Mouse (Mus musculus) hindbrain, embryonic 16.5 days (tissue): ENCODE measurements around the gene Sez6l. TPM values are rescaled to one million over a fixed set of nuclear protein-coding genes. Genes with fewer than 3 reads are reported as not detected.
"Not testable (repeated sequence)": the region's sequence is repeated elsewhere in the genome, so short reads cannot be mapped to it uniquely, and the experiment has no call there.

ENCODE experiments used
- ATAC-seq: fragments of 200-750 bp; cut with Nextera tagmentation; 2 replicates; pipeline ENCODE4 v1.8.0; 2017; ENCODE audit warnings: moderate TSS enrichment, moderate library complexity
- H3K27ac ChIP-seq: fragments of 300-500 bp; sonication (generic); 2 replicates; pipeline ENCODE4 v1.5.1; 2014; ENCODE audit warnings: low read depth, mild to moderate bottlenecking, control low read depth, low read length, moderate library complexity
- H3K27me3 ChIP-seq: fragments of 300-500 bp; sonication (generic); replicated peaks from 2 replicates; pipeline ENCODE4 v1.6.1; 2014; ENCODE audit warnings: low read length; ENCODE audit not compliant: control insufficient read depth, insufficient read depth
- H3K36me3 ChIP-seq: fragments of 300-500 bp; sonication (generic); 2 replicates; pipeline ENCODE4 v1.6.1; 2014; ENCODE audit warnings: mild to moderate bottlenecking, low read length, moderate library complexity, mixed read lengths; ENCODE audit not compliant: control insufficient read depth, insufficient read depth
- H3K4me1 ChIP-seq: fragments of 300-500 bp; sonication (generic); 2 replicates; pipeline ENCODE4 v1.6.1; 2014; ENCODE audit warnings: low read depth, low read length; ENCODE audit not compliant: control insufficient read depth, insufficient read depth
- H3K4me2 ChIP-seq: fragments of 300-500 bp; sonication (generic); 2 replicates; pipeline ENCODE4 v1.6.1; 2014; ENCODE audit warnings: mild to moderate bottlenecking, low read length, control low read depth, moderate library complexity
- H3K4me3 ChIP-seq: fragments of 300-500 bp; sonication (generic); 2 replicates; pipeline ENCODE4 v1.5.1; 2014; ENCODE audit warnings: mild to moderate bottlenecking, low read length, control low read depth, moderate library complexity
- H3K9ac ChIP-seq: fragments of 300-500 bp; sonication (generic); 2 replicates; pipeline ENCODE4 v1.6.1; 2014; ENCODE audit warnings: low read depth, mild to moderate bottlenecking, control low read depth, low read length, moderate library complexity
- H3K9me3 ChIP-seq: fragments of 300-500 bp; sonication (generic); 2 replicates; pipeline ENCODE4 v1.6.1; 2014; ENCODE audit warnings: mild to moderate bottlenecking, low read length, moderate library complexity; ENCODE audit not compliant: control insufficient read depth
- WGBS: fragments of 180-500 bp; shearing (Covaris S2); extraction: QIAGEN DNeasy Blood & Tissue Kit; methylation state at CpG from one replicate; pipeline ENCODE4 v1.1.7; 2014; 5-methylcytosine and 5-hydroxymethylcytosine counted together
- polyA plus RNA-seq: library from polyadenylated mRNA; unstranded; fragments of >200 nt; fragmentation: Nextera tagmentation; extraction: Ambion mirVana; gene quantifications from 2 replicates; pipeline ENCODE4 v1.2.1, GENCODE M21; 2015

The Sez6l gene
- polyA plus RNA-seq, 1 experiment from 2014 or later, result 42.8 TPM

DNA sequence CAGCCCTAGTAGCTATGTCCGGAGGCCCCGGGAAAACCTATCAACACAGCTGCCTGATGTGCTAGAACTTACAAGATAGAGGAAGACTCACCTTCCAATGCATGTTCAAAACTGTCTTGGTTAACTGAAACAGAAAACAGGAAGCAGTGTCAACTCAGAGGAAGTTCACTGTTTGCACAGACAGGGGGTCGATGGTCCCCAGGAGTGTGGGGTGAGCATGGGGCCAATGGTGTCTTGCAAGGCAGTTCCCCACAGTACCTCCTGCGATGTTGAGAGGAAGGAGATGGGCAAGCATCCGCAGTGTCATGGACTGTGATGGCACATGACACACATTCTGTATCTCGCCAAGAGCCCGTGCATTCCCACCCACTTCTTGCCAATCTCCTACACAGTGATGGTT lies 150.3 kb downstream of the Sez6l start:
- Histone ChIP-seq H3K9ac (no peak overlapping the region), H3K27me3 (0 out of 2 replicates have a peak, but pooled peaks cover 2% of the 10 kb centered on the region), H3K4me2 (no peak overlapping the region), H3K36me3 (peaks cover 3% of the 10 kb centered on the region), H3K27ac (no peak overlapping the region), H3K9me3 (no peaks in the 10 kb centered on the region), H3K4me3 (no peak overlapping the region), H3K4me1 (no peaks in the 10 kb centered on the region)
- WGBS, result 83% methylated on average over 7 of the region's 7 CpGs
- ATAC-seq, result no peak

DNA sequence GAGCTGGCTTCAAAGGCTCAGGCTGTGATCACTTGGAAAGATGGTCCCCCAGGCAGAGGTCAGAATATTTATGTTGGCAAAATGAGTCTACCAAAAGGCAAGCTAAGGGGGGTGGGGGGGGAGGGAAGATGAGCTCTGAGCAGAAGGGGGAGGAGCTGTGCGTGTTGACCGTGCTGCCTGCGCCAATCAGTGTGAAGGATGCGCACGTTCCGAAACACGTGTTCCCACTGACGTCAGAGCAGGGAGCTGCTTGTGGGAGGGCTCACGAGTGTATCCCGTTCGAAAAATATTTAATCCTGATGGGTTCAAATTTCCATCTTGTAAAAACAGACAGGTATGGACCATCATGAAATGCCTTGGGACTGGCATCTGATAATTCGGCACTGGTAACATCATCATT lies 157.4 kb downstream of the Sez6l start:
- Histone ChIP-seq H3K4me1 (peaks cover 9% of the 10 kb centered on the region), H3K4me3 (no peak overlapping the region), H3K9ac (no peak overlapping the region), H3K27ac (no peak overlapping the region), H3K36me3 (peaks cover 11% of the 10 kb centered on the region; the same call in 1 of the 2 replicates), H3K9me3 (no peaks in the 10 kb centered on the region), H3K4me2 (no peak overlapping the region), H3K27me3 (no peaks in the 10 kb centered on the region)
- 32% methylated on average over 12 of the region's 12 CpGs for WGBS
- ATAC-seq, result no peak

DNA sequence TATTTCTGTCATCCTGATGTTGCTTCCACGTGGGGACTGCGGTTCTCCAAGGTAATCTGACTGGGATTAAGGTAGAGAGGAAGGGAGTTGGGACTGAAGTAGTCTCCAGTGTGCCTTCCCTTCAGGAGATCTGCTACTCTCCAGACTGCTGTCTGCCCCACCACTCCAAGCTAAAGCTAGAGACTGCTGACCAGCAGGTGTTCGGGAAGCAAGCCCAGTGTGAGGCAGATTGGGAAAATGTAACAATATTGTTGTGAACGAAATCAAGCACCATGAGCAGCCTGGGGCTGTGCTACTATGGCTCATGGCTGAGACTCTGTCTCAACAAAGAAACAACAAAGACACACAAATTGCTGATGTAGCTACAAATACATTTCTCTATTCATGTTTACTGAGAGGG lies 159.0 kb downstream of the Sez6l start:
- ATAC-seq, result no peak
- H3K27ac ChIP-seq, result peak overlapping the region; percentile 41; the same call in 1 of the 2 replicates
- 51% methylated on average over 4 of the region's 4 CpGs for WGBS

DNA sequence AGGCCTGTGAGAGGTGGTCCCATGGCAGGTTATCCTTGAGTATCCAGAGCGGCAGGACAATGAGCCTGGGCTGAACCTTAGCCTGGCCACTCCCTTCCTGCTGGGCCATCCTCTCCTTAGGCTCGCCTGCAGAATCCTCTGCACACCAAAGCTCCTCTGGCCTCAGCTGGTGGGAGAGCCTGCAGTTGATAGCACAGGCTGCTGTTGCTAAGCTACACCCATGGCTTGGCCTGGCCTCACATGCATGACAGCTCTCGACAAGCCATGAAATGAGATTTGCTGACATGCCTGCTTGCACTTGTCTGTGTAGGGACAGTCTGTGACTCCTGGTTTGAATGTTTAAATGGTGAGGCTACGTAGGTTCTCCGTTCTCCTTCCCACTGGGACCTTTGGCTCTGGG lies 160.3 kb downstream of the Sez6l start:
- H3K9me3 ChIP-seq, result no peaks in the 10 kb centered on the region
- no peak overlapping the region for H3K4me3 ChIP-seq
- H3K9ac ChIP-seq, result no peak overlapping the region
- no peak overlapping the region for H3K4me2 ChIP-seq
- H3K27me3 ChIP-seq, result no peaks in the 10 kb centered on the region
- 0 out of 2 replicates have a peak, but pooled peaks cover 8% of the 10 kb centered on the region for H3K36me3 ChIP-seq
- peak; percentile 57 for ATAC-seq
- WGBS, result 26% methylated on average over 5 of the region's 5 CpGs
- peaks cover 17% of the 10 kb centered on the region for H3K4me1 ChIP-seq
- peak overlapping the region; percentile 40 for H3K27ac ChIP-seq

More for the DNA sequence above, 159.0 kb downstream of the Sez6l start:
- Histone ChIP-seq H3K9me3 (no peaks in the 10 kb centered on the region), H3K4me3 (no peak overlapping the region), H3K9ac (no peak overlapping the region), H3K27me3 (no peaks in the 10 kb centered on the region), H3K36me3 (0 out of 2 replicates have a peak, but pooled peaks cover 8% of the 10 kb centered on the region), H3K4me2 (no peak overlapping the region), H3K4me1 (peaks cover 9% of the 10 kb centered on the region)

DNA sequence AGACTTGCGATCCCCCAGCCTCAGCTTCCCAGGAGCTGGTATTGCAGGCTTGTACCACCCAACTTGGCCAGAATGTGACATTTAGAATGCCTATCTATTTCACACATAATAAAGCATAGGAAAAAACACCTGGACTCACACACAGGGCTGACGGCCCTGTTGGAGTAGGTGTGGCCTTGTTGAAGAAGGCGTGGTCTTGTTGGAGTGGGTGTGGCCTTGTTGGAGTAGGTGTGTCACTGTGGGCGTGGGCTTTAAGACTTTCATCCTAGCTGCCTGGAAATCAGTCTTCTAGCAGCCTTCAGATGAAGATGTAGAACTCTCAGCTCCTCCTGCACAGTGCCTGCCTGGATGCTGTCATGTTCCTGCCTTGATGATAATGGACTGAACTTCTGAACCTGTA lies 164.2 kb downstream of the Sez6l start:
- peaks cover 31% of the 10 kb centered on the region for H3K4me1 ChIP-seq
- H3K36me3 ChIP-seq, H3K4me3 ChIP-seq, H3K9me3 ChIP-seq, H3K27ac ChIP-seq, H3K4me2 ChIP-seq, ATAC-seq, H3K9ac ChIP-seq, H3K27me3 ChIP-seq: not testable (repeated sequence)
- WGBS, result 82% methylated on average over 4 of the region's 4 CpGs

DNA sequence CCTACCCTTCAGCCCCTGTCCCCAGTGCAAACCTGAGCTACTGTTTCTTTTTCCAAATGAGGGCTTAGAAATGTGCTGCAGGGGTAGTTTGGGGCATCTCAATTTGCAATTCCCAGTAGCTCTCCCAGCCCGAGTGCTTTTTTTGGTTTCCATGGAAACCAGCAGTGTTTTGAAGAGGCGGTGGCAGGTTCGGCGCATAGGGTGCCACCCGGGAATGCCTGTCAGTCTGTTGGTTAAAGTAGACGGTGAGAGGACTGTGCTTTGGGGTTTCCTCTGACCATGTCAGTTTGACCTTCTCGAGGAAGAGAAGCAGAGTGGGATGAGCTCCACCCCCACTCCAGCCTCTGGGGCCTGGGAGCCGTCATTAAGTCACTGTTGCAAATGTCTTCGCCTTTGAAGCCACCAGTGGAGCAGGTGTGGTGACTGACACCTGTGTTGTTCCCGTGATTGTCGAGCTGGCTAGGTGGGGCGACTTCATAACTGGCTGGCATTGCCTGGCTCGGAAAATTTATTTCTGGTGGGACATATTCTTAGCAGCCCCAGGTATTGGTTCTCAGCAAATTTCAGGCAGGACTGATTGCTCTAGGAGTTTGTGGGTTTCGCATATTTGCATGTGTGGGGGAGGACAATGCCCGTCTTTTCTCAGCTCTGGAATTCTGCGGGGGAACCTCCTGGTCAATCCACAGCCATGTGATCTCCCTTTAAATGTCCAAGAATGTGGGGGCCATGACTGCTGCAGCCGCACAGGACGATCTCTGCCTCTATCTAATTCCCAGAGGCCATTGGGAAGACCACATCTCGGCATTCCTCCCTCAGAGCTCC lies 165.3 kb downstream of the Sez6l start:
- ATAC-seq, result peak; percentile 81
- Histone ChIP-seq H3K4me3 (no peak overlapping the region), H3K27ac (peak overlapping the region; percentile 66), H3K9ac (no peak overlapping the region; the same call in 1 of the 2 replicates), H3K27me3 (no peaks in the 10 kb centered on the region), H3K36me3 (no peaks in the 10 kb centered on the region), H3K9me3 (no peaks in the 10 kb centered on the region), H3K4me2 (peak overlapping the region; percentile 25), H3K4me1 (peaks cover 28% of the 10 kb centered on the region)
- 9% methylated on average over 19 of the region's 19 CpGs for WGBS

DNA sequence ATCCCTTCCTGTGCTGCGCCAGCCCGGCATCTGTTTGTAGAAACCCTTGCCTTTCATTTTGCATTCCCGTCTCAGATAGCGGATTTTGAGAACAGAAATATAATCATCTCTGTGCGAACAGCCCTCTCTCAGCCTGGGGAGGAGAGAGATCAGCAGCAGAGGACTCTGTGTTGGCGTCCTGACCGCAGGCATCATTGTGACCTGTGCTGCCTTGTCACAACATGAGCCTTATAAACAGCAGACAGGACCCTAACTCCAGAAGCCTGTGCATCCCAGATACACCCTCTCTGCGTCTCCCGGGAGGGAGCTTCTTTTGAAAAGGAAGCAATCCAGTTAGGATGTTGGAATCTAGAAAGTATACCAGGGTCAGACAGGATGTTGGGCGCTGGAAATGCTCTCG lies 165.9 kb downstream of the Sez6l start:
- peak; percentile 19; the same call in 1 of the 2 replicates for ATAC-seq
- no peak overlapping the region for H3K4me3 ChIP-seq
- peak overlapping the region; percentile 25 for H3K4me2 ChIP-seq
- 17% methylated on average over 11 of the region's 11 CpGs for WGBS
- H3K27ac ChIP-seq, result peak overlapping the region; percentile 66
- H3K9ac ChIP-seq, result no peak overlapping the region; the same call in 1 of the 2 replicates
- H3K4me1 ChIP-seq, result peaks cover 22% of the 10 kb centered on the region
- H3K36me3 ChIP-seq, result no peaks in the 10 kb centered on the region
- no peaks in the 10 kb centered on the region for H3K9me3 ChIP-seq
- H3K27me3 ChIP-seq, result no peaks in the 10 kb centered on the region

DNA sequence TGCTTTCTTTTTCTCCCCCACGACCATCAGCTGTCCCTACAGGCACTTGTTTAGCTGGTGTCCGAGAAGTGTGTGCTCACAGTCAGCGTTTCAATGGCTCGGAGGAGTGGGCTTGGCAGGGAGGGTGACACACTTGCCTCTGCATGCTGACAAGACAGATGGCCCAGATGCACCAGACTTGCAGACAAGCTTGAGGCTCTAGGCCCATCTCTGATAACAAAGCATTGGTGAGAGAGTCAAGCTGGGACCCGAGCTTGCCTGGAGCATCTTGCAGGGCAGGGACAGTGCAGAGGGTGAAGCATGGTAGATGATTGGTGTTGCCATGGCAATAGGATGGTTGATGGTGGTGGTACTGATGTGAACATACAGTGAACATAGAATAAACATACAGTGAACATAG lies 167.7 kb downstream of the Sez6l start:
- ATAC-seq, result no peak
- no peak overlapping the region for H3K4me2 ChIP-seq
- no peak overlapping the region for H3K27ac ChIP-seq
- 41% methylated on average over 5 of the region's 5 CpGs for WGBS
- H3K27me3 ChIP-seq, result no peaks in the 10 kb centered on the region
- peaks cover 22% of the 10 kb centered on the region for H3K4me1 ChIP-seq
- no peaks in the 10 kb centered on the region for H3K9me3 ChIP-seq
- no peaks in the 10 kb centered on the region for H3K36me3 ChIP-seq
- H3K9ac ChIP-seq, result no peak overlapping the region
- no peak overlapping the region for H3K4me3 ChIP-seq

DNA sequence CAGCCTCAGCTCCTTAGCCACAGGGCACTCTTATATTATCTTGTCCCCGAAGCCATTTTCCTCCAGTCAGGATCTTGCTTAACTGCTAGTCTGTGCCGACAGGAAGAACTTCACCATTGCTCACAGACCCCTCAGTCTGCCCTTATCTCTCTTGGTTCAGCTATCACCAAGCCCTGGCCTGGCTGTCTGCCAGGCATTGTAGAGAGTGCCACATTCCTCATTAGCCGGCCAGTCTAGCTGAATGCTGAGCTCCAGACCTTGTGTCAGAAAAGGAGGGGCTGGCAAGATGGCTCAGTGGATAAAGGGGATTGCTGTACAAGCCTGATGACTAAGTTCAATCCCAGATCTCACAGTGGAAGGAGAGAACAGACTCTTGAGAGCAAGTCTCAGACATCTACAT lies 171.0 kb downstream of the Sez6l start:
- 67% methylated on average over 3 of the region's 3 CpGs for WGBS
- no peak overlapping the region for H3K27ac ChIP-seq
- H3K4me2 ChIP-seq, result no peak overlapping the region
- no peak overlapping the region for H3K9ac ChIP-seq
- H3K36me3 ChIP-seq, result no peaks in the 10 kb centered on the region
- H3K9me3 ChIP-seq, result no peaks in the 10 kb centered on the region
- H3K27me3 ChIP-seq, result no peaks in the 10 kb centered on the region
- no peak for ATAC-seq
- no peak overlapping the region for H3K4me3 ChIP-seq
- H3K4me1 ChIP-seq, result peaks cover 8% of the 10 kb centered on the region
